Mouse (Mus musculus) G1E (cell line): ENCODE data around the gene Zfp202. TPM values are rescaled to one million over a fixed set of nuclear protein-coding genes. Genes with fewer than 3 reads are reported as not detected.
"Not testable (repeated sequence)": the region's sequence is repeated elsewhere in the genome, so short reads cannot be mapped to it uniquely, and the experiment has no call there.

Source experiments
- ATAC-seq: 2 replicates; pipeline ENCODE4 v1.8.0; 2016; ENCODE audit warnings: mild to moderate bottlenecking; ENCODE audit not compliant: insufficient number of reproducible peaks, poor library complexity, low FRiP score, severe bottlenecking; ENCODE audit errors: extremely low read depth
- DNase-seq: peaks from one replicate; pipeline ENCODE4 v3.0.0; 2012; ENCODE audit warnings: low spot score
- H3K27me3 ChIP-seq: 2 replicates; pipeline ENCODE4 v1.6.1; 2012; ENCODE audit warnings: mild to moderate bottlenecking, low read length, inconsistent platforms; ENCODE audit not compliant: insufficient read depth
- H3K36me3 ChIP-seq: replicated peaks from 2 replicates; pipeline ENCODE3; 2012; ENCODE audit warnings: mild to moderate bottlenecking, inconsistent platforms
- H3K4me1 ChIP-seq: 2 replicates; pipeline ENCODE4 v1.6.1; 2012; ENCODE audit warnings: low read depth, low read length, inconsistent platforms, mixed read lengths; ENCODE audit not compliant: insufficient read depth
- H3K4me3 ChIP-seq: 2 replicates; pipeline ENCODE4 v1.5.1; 2012; ENCODE audit warnings: low read depth, mild to moderate bottlenecking, inconsistent platforms, low read length, moderate library complexity, mixed read lengths
- H3K9me3 ChIP-seq: replicated peaks from 2 replicates; pipeline ENCODE4 v1.6.1; 2012; ENCODE audit warnings: inconsistent platforms
- CTCF ChIP-seq: IDR thresholded peaks from 2 replicates; pipeline ENCODE4 v1.5.1; 2012; ENCODE audit warnings: low read depth, low read length, inconsistent platforms, mixed read lengths
- GATA1 ChIP-seq: IDR thresholded peaks from 2 replicates; pipeline ENCODE4 v1.6.1; 2012; ENCODE audit warnings: borderline replicate concordance, low read length, inconsistent platforms, mixed read lengths
- GATA2 ChIP-seq: IDR thresholded peaks from 2 replicates; pipeline ENCODE4 v1.6.1; 2012; ENCODE audit warnings: low read depth, low read length, inconsistent platforms, borderline replicate concordance
- POLR2AphosphoS5 ChIP-seq: IDR thresholded peaks from 2 replicates; pipeline ENCODE4 v1.6.1; 2012; ENCODE audit warnings: low read depth, low read length, inconsistent platforms; ENCODE audit not compliant: insufficient replicate concordance
- TAL1 ChIP-seq: conservative IDR thresholded peaks from 2 replicates; pipeline ENCODE4 v1.6.1; 2012; ENCODE audit warnings: low read depth, low read length, inconsistent platforms, mixed read lengths
- polyA plus RNA-seq: library from polyadenylated mRNA; stranded (reverse); fragments of >175 nt; gene quantifications from 2 replicates; pipeline ENCODE4 v1.2.3, GENCODE M21; 2012
- total RNA-seq, 2 experiments: library from RNA; stranded (forward) in 1 of 2; stranded (reverse) in 1 of 2; fragments of 200-1000 nt in 1 of 2; fragments of >200 nt in 1 of 2; fragmentation: Nextera tagmentation in 1 of 2; gene quantifications; 2 replicates each; pipeline ENCODE4 v1.2.3; 2014 to 2017

Gene Zfp202
- total RNA-seq (2014; fragmentation: Nextera tagmentation) (1.7 and 2.9 TPM in 2 replicates), total RNA-seq (2017) (1.8 and 1.9 TPM in 2 replicates), polyA plus RNA-seq (0.67 and 0.85 TPM in 2 replicates)

GRCm38 (mm10) chr9:40192098-40193038 lies at the start of gene Zfp202:
Zfp202 (plus strand) TSS chr9:40192316.
- ATAC-seq (peak; percentile 82), DNase-seq (peak; percentile 62)
- TF ChIP-seq GATA1, result no peak
- no peak for TF ChIP-seq POLR2AphosphoS5
- no peak for TF ChIP-seq CTCF
- TF ChIP-seq TAL1, result no peak
- TF ChIP-seq GATA2, result no peak
- Histone ChIP-seq H3K9me3 (peaks cover 10% of the 10 kb centered on the region), H3K4me3 (peak within 1 kb of the TSS; percentile 74), H3K36me3 (no peaks in the 10 kb centered on the region), H3K4me1 (peaks cover 14% of the 10 kb centered on the region), H3K27me3 (no peaks in the 10 kb centered on the region)

GRCm38 (mm10) chr9:40155118-40155644 lies 36.9 kb upstream of the Zfp202 start:
- Histone ChIP-seq H3K4me1 (no peaks in the 10 kb centered on the region), H3K4me3 (no peak overlapping the region), H3K36me3 (no peaks in the 10 kb centered on the region), H3K27me3 (no peaks in the 10 kb centered on the region), H3K9me3 (no peaks in the 10 kb centered on the region)
- ATAC-seq (no peak), DNase-seq (no peak)
- TF ChIP-seq GATA2 (no peak), TAL1 (no peak), CTCF (no peak), GATA1 (no peak), POLR2AphosphoS5 (no peak)

GRCm38 (mm10) chr9:40166446-40166845 lies 25.7 kb upstream of the Zfp202 start:
- Histone ChIP-seq H3K9me3 (no peaks in the 10 kb centered on the region), H3K36me3 (no peaks in the 10 kb centered on the region), H3K4me1 (no peaks in the 10 kb centered on the region), H3K27me3 (no peaks in the 10 kb centered on the region), H3K4me3 (no peak overlapping the region)
- no peak for TF ChIP-seq POLR2AphosphoS5
- no peak for TF ChIP-seq GATA1
- TF ChIP-seq CTCF, result no peak
- TF ChIP-seq GATA2, result no peak
- TF ChIP-seq TAL1, result no peak
- no peak for DNase-seq
- no peak for ATAC-seq

DNA sequence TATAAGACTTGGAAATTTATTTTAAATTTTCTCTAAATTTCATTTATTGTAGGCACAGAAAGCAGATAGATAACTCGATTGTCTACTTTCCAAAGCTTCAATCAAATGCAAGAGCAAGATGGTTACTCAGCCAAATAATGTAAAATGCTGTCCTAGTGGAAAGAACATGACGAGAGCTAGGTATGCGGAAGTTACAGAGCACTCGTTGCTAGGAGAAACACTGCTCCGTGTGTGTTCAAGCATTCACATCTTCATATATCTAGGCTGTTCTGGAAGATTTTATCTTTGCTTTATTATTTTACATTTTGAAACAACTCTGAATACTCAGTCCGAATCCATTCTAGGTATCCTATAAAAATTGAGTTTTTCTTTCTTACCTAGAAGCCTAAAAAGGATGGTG lies 15.1 kb upstream of the Zfp202 start:
- DNase-seq (no peak), ATAC-seq (no peak)
- no peak for TF ChIP-seq GATA2
- no peak for TF ChIP-seq POLR2AphosphoS5
- no peak for TF ChIP-seq CTCF
- no peak for TF ChIP-seq TAL1
- TF ChIP-seq GATA1, result no peak
- H3K4me3 ChIP-seq, result no peak overlapping the region
- H3K27me3 ChIP-seq, result no peaks in the 10 kb centered on the region
- no peaks in the 10 kb centered on the region for H3K4me1 ChIP-seq
- H3K36me3 ChIP-seq, result no peaks in the 10 kb centered on the region
- H3K9me3 ChIP-seq, result no peaks in the 10 kb centered on the region

GRCm38 (mm10) chr9:40180620-40181019 lies 11.5 kb upstream of the Zfp202 start, which contains the start of gene Olfr986:
Olfr986 (plus strand) TSS chr9:40180920.
- no peaks in the 10 kb centered on the region for H3K4me1 ChIP-seq
- ATAC-seq (no peak), DNase-seq (no peak)
- no peaks in the 10 kb centered on the region for H3K36me3 ChIP-seq
- no peak within 1 kb of the TSS for H3K4me3 ChIP-seq
- TF ChIP-seq CTCF (no peak), GATA1 (no peak), GATA2 (no peak), TAL1 (no peak), POLR2AphosphoS5 (no peak)
- H3K27me3 ChIP-seq, result no peaks in the 10 kb centered on the region
- H3K9me3 ChIP-seq, result 0 out of 2 replicates have a peak, but pooled peaks cover 3% of the 10 kb centered on the region

DNA sequence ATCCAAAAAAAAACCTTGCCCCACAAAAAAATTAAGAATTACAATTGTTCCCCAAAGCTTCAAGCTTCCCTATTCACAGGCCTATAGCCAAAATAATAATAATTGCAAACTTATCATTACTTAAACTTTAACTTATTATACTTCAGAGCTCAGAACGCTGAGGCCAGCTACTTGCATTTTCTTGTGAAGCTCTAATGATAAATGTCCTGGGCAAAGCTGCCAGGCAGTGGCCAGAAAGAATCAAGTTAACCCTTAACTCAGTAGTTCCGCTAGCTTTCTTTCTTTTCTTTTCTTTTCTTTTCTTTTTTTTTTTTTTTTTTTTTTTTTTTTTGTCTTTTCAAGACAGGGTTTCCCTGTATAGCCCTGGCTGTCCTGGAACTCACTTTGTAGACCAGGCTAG lies 7.0 kb upstream of the Zfp202 start:
- H3K4me1 ChIP-seq, H3K36me3 ChIP-seq, H3K27me3 ChIP-seq, DNase-seq, ATAC-seq, H3K4me3 ChIP-seq, H3K9me3 ChIP-seq: not testable (repeated sequence)
